Mouse (Mus musculus): ENCODE results near the gene Med7.

- TF ChIP-seq GATA1 (IDR thresholded peaks at IDR 0.05; ENCODE audit: borderline replicate concordance, low read length) = no peak
- no peak for TF ChIP-seq FLI1 (IDR thresholded peaks at IDR 0.05; ENCODE audit: low read length)
Measured at GRCm38 (mm10) chr11:46449461-46450080, 12.8 kb downstream of the Med7 start.

All from megakaryocyte, embryonic 14.5 days (primary cell).